Mouse (Mus musculus) retina, postnatal 7 days (tissue): ENCODE results near the gene Nhs.
A peak's percentile ranks its signal among the peaks of the same experiment; 100 is the strongest.

Experiments
- DNase-seq: peaks from one replicate; pipeline ENCODE4 v3.0.0-alpha.2; 2012; ENCODE audit warnings: low read depth, low spot score

Nhs gene

GRCm38 (mm10) chrX:162159637-162160611 lies at the start of gene Nhs:
Nhs (minus strand) TSS chrX:162159730.
- DNase-seq = peak; percentile 60

- DNase-seq = no peak
Measured at GRCm38 (mm10) chrX:162206350-162206884, 46.9 kb upstream of the Nhs start.

- peak; percentile 9 for DNase-seq
Measured at GRCm38 (mm10) chrX:162158743-162159636, 540 bp downstream of the Nhs start.

GRCm38 (mm10) chrX:162158142-162158541 lies 1.4 kb downstream of the Nhs start:
- no peak for DNase-seq

- DNase-seq = no peak
Measured at GRCm38 (mm10) chrX:162137807-162138206, 21.7 kb downstream of the Nhs start.

- no peak for DNase-seq
Measured at GRCm38 (mm10) chrX:162113257-162113656, 46.3 kb downstream of the Nhs start.

GRCm38 (mm10) chrX:162102802-162103434 lies 56.6 kb downstream of the Nhs start:
- DNase-seq = no peak

GRCm38 (mm10) chrX:162098364-162098763 lies 61.2 kb downstream of the Nhs start:
- no peak for DNase-seq

- no peak for DNase-seq
Measured at GRCm38 (mm10) chrX:162087291-162087690, 72.2 kb downstream of the Nhs start.

GRCm38 (mm10) chrX:162085897-162086200 lies 73.7 kb downstream of the Nhs start:
- no peak for DNase-seq

- no peak for DNase-seq
Measured at GRCm38 (mm10) chrX:162085062-162085896, 74.3 kb downstream of the Nhs start.

GRCm38 (mm10) chrX:162063164-162063563 lies 96.4 kb downstream of the Nhs start:
- no peak for DNase-seq

- DNase-seq = no peak
Measured at GRCm38 (mm10) chrX:162055635-162056034, 103.9 kb downstream of the Nhs start.

- no peak for DNase-seq
Measured at GRCm38 (mm10) chrX:162053566-162053965, 106.0 kb downstream of the Nhs start.

- DNase-seq = no peak
Measured at GRCm38 (mm10) chrX:162052534-162052933, 107.0 kb downstream of the Nhs start.

GRCm38 (mm10) chrX:162049616-162050015 lies 109.9 kb downstream of the Nhs start:
- DNase-seq = no peak

- DNase-seq = no peak
Measured at GRCm38 (mm10) chrX:162045527-162045926, 114.0 kb downstream of the Nhs start.

- DNase-seq = no peak
Measured at GRCm38 (mm10) chrX:162044109-162044508, 115.4 kb downstream of the Nhs start.

GRCm38 (mm10) chrX:162025210-162025953 lies 134.1 kb downstream of the Nhs start:
- DNase-seq = peak; percentile 13

- DNase-seq = no peak
Measured at GRCm38 (mm10) chrX:162021724-162022123, 137.8 kb downstream of the Nhs start.
